Mouse (Mus musculus) cerebellum, postnatal 25 days (tissue): ENCODE data around the gene Id4.

Experiments
- DNase-seq, 2 experiments: peaks; one replicate each; pipeline ENCODE4 v3.0.0; 2021; ENCODE audit warnings: mixed read lengths in 2 of 2

The Id4 gene

DNA sequence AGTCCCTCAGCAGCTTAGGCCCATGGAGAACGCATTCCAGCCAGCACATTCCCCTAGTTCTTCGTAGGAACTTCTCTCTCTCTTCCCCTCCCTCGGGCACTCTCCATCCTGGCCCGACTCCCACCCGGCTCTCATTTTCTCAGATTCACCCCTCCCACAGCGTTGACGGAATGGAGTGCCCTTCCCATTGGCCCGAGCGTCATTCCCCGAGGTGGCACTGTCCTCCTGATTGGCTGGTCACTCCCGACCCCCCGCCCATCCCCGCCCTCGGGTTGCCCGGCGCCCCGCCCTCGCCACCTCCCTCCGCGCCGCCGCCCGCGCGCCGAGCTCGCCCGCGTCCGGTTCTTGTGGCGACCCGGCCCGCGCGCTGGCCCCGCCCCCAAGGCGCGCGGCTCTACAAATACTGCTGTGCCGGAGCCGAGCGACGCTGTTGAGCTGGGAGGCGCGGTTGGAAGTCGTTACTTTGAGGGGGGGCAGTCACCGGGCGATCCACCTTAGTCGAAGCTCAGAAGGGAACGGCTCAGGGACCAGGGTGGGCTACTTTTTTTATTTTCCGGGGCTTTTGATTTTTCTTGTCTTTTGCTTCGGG lies at the start of gene Id4:
Gene Id4, plus strand, starts transcription at position 539 of the 589 bp plus-strand sequence.
- DNase-seq = peak; percentile 91 to 97

DNA sequence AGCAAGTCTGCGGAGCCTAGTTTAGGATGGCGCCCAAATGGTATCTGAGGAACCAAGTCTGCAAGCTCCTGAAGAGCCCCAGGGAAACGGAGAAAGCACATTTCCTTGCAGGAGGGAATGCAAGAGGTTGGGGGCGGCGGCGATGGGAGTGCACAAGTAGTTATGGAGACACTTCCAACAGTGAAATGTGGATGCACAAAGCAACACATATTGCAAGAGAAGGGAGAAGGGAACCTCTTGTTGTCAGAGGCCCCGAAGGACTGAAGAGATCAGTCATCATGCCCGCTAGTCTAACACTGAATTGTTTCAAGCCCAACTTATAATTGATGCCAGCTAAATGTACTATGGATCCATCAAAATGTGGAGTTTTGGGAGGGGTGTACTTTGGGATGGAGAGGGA lies 33.9 kb upstream of the Id4 start:
- peak; percentile 16 to 17 for DNase-seq

DNA sequence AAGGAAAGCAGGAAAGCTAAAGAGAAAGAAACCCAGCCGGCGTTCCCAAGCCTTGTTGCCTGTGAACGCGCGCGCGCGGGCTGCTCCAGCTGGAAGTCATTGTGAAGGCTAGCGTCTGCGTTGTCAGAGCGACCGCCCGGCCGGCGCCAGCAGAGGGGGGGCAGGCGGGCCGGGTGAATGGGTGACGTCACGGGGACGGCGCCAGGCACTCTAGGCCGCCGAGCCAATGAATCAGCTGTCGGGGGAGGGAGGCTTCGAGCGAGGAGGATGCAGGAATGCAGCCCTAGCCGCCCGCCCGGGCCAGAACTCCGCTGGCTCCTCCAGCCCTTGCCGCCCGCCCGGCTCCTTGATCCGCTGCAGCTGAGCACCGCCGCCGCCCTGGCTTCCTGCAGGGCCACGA lies 33.3 kb upstream of the Id4 start:
- peak; percentile 87 to 94 for DNase-seq

DNA sequence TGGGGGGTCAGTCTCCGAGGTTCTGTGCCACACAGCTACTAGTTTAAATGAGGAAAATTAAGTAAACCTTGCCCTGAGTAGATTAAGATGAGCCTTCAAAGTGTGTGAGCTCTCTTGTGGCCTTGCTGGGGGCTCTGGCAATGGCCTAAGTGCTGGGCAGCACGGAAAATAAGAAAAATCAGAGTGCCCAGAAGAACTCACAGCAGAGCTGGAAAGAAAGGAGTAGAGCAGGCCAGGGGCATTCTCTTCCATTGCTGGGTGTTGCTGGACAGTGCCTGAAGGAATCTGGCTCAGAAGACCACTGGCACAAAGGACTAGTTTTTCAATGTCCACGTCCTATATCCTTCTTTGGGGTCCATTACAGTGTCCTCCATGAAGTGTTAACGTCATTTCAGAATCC lies 32.9 kb upstream of the Id4 start:
- peak in 1 of 2 experiments; percentile 12 for DNase-seq

DNA sequence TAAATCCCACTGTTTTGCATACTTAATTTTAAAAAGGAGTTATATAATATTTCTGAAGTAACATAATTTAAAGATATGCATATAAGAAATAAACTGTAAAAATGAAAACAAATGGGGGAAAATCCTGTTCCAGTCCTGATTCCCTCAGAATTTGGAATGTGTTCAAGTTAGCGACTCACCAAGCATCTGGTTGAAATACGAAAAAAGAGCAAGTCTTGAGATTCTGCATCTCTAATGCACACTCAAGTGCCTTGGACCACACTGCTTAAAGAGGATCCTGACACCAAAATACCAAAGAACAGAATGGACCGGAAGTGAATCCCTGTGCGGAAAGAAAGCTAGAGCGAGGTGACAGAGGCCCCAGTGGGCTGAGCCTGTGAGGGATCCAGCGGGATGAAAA lies 30.0 kb upstream of the Id4 start:
- no peak for DNase-seq

DNA sequence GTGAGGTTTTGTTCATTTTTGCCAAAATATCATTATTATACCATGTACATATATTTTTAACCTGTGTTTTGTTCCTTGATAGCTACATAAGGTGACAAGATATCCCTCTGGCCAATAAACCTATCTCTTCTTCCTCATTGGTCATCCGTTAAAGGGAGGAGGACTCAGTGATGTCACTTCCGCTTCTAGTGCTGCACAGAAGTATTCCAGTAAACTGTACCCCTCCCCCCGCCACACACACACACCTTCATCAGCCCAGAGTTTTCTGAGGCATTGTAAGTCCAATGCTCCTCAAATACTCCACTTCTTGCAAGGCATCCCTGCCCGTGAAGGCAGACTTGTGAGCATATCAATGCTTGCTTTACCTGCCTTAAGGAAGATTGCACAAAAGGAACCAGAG lies 24.6 kb upstream of the Id4 start:
- no peak for DNase-seq

DNA sequence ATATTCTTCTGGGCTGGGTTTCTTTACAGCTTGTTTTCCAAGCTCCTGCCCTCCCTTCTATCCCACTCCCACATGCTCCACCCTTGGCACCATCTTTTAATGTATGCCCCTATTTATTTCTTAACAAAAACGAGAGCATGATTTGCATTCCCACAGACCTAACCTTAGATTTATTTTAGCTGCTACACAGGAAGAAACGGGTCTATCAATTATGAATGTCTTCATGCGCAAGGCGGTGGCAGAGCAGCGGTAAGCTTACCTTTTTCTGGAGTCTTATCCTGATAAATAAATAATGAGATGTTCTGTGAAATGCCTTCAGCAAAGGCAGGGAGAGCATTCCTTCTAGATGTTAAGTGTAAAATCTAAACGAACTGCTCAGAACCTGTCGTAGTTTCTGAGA lies 24.2 kb upstream of the Id4 start:
- no peak for DNase-seq

DNA sequence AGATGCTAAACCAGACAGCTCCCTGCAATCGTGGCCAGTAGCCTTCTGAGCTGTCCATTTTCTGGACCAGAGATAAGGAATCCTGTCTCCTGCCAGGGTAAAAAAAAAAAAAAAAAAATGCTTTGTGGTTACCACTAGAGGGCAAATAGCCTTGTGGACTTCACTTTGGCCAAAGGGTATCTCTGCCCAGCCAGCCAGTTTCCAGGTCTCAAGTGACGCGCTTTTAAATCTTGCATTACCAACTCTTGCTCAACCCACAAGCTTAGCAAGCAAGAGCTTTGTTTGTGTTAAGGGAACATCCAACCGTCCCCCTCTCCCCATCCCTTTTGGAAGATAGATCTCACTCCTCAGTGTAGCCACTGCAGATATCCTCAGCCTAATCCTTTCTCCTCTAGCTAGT lies 23.5 kb upstream of the Id4 start:
- DNase-seq = peak in 1 of 2 experiments; percentile 8

DNA sequence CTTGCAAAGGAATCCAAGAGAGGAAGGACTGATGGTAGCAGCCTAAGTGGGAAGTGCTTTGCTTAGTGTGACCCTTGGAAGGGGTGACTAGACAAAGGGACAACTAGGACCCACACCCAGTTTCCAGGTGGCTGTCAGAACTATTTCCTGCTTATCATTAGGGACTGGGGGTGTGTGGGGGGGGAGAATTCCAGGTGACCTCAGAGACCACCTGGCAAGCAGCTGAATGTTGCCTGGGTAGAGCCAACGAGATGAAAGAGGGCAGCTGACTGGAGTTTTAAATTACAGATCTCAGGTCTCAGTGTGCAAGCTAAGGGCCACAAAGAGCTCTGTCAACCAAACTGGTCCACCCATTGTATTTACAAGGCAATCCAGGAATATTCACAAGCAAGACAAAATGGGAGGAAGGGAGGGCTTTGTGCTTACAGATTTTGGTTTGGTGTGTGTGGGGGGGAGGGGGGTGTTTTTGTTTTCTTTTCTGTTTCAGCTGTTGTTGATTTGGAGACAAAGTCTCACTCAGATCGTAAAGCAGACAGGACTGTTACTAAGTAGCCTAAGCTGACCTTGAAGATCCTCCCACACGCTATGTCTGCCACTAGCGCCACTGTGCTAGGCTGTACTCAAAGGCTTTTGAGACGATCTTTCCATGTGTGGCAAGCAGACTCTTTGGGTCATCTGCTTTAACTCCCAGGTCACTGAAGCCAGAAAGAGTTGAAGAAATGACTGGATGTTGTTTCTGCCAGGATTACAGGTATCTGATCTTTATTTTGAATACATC lies 15.6 kb upstream of the Id4 start:
- no peak for DNase-seq

DNA sequence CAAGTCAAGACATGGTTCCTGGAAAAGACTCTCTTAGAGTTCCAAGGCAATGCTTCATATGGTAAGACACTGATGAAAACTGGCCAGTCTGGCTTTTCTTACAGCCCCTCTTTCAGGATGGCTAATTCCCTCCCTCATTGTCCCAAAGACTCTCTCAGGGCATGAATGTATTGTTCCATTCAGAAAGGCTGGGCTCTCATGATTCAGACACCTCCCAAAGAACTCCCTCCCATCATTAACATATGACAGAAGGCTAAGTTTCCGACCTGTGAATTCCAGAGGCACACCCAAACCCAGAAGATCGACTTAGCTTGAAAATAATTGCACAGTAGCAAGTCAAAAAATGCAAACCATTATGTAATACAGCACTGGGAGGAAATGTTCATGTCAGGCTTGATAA lies 8.5 kb upstream of the Id4 start:
- no peak for DNase-seq

DNA sequence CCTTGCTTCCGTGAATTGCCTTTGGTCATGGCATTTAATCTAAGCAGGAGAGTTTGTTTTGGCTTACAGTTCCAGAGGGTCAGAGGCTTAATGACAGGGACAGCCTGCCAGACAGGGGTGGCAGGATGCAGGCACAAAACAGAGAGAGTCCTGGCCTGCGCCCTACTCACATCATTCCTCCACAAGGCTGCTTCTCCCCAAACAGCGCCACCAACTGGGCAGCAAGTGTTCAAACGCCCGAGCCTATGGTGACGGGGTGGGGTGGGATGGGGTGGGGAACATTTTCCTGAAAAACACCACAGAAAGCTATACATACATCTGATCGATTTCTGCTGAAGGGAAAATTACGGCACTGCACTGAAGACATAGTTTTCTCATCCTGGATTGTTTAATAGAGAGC lies 6.0 kb upstream of the Id4 start:
- no peak for DNase-seq

DNA sequence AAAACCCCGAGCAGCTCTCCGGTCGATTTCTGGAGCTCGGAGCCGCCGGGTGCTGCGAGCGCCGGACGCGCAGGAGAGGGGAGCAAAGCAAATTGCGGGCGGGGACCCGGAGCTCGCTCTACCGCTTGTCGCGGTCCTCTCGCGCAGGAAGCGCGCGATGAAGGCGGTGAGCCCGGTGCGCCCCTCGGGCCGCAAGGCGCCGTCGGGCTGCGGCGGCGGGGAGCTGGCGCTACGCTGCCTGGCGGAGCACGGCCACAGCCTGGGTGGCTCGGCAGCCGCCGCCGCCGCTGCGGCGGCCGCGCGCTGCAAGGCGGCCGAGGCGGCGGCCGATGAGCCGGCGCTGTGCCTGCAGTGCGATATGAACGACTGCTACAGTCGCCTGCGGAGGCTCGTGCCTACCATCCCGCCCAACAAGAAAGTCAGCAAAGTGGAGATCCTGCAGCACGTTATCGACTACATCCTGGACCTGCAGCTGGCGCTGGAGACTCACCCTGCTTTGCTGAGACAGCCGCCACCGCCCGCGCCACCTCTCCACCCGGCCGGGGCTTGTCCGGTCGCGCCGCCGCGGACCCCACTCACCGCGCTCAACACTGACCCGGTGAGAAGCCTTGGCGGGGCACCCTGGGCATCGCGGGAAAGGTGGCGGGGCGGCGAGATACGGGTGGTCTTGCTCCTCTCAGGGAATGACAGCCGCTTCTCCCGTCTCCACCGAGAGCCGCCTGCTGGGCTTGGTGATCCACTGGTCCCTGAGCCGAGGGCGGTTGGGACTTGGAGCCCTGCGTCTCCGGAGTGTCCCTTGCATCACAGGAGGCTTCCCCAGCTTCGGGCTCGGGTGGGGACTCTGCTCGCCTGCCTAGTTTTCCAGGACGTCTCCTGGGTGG lies 553 bp downstream of the Id4 start:
- DNase-seq = peak; percentile 55 to 61

DNA sequence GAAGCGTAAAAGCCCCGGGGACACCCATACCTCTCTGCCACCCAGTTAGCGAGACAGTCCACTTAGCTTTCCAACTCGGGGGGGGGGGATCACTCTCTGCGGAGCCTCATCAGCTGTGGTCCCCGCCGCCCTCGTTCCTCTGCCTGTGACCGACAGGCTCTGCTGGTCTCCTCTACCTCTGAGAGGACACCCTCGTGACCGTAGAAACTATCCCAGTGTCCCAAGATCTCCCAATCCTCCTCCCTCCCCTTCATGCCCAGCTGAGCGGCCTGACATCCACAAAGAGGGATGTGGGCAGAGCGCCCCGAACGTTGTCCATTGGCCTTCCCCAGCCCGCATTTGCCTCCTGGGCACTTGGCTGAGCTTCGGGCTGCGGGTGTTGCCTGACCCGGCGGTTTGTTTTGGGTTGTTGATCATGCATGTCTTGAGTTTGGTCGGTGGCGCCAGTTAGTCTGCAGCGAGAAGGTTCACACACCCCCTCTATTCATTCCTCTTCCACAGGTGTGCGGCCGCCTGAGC lies 1.5 kb downstream of the Id4 start:
- peak; percentile 37 to 41 for DNase-seq

DNA sequence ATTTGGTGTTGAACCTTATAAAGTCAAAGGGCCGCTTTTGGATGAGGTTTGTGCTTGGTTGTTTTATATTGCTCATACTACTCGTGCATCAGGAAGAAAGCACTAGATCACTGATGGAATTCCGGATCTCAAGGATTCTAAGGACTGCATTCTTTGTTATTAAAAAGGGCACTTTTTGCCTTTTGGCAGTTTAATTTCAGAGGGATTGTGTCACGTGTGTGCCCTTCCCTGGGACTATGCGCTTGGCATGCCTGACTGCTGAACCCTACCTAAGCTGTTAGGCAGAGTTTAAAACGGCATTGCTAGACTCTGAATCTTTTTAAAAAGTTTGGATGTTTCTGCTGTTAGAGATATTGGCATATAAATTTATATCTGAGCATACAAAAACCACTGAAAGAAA lies 4.0 kb downstream of the Id4 start:
- no peak for DNase-seq

DNA sequence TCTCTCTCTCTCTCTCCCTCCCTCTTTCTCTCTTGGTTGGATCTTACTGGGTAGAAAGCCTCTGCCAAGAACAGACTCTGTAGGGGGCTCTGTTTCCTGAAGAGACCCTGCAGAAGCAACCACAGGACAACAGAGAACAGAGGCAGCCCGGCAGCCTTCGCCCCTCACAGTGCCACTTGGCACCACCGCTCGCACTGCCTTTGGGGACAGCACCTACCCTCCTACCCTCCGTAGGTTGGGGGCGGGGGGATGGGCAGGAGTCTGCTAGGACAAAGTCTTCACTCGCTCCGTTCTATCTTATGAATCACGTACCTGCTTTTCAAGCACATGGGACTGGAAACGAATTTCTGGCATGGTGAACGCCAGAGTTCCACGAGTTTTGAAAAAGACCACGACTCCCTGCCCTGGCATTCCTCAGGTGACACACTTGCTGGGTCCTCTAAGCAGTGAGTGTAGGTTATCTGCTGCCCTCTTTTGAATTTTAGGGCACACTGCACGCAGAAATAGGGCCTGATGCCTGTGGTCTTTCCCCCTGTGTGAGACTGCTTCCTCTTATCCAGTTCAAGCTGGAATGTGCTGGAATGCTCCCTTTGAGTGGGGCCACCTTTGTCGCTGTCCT lies 12.5 kb downstream of the Id4 start:
- peak; percentile 32 to 39 for DNase-seq

DNA sequence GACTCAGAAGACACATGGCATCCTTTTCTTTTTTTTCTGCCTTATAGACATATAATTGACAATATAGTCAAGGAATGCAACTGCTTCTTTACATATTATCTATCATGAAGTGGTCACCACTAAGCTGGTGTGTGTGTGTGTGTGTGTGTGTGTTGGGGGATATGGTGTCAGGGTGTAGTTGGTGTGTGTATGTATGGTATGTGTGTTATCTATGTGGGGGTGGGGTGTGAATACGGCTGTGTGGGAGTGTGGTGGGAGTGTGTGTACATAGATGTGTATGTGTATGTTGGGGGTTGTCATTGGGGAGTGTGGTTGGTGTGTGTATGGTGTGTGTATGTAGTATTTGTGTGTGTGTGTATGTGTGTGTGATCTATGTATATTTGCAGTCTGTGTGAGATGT lies 13.1 kb downstream of the Id4 start:
- DNase-seq = no peak

DNA sequence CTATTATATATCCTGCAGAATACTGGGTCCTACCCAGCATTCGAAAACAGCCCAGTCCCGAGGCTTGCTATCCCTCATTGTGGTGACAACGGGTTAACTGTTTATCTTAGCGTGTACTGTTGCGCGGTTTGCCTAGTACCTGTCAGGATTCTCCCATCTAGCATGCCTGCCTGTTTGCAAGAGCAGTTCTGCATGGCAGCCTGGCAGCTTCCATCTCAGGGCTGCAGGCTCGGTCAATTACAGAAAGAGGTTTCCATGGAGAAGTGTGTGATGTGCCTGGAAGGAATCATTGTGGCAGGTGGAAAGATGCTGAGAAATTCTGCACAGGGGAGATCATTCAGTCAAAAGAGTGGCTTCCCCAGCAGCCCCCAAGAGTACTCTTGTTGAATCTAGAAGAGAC lies 16.0 kb downstream of the Id4 start:
- DNase-seq = no peak

DNA sequence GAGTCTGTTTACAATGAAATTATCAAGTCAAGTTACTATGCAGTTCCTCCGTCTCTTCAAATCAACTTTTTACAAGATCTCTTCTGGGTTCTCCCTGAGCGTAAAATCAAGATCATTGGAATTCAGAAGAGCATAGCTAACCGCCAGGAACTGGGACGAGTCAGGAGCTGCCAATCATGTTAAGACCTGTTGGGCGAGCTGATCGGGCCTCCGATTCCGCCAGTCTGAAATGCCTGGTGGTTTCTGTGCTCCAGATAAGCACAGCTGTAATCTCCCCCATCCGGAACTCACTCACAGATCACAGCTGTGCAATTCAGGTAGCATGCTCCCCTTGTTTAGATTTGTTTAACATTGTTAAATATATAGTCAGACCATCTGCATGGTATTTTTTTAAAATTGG lies 23.4 kb downstream of the Id4 start:
- DNase-seq = no peak

DNA sequence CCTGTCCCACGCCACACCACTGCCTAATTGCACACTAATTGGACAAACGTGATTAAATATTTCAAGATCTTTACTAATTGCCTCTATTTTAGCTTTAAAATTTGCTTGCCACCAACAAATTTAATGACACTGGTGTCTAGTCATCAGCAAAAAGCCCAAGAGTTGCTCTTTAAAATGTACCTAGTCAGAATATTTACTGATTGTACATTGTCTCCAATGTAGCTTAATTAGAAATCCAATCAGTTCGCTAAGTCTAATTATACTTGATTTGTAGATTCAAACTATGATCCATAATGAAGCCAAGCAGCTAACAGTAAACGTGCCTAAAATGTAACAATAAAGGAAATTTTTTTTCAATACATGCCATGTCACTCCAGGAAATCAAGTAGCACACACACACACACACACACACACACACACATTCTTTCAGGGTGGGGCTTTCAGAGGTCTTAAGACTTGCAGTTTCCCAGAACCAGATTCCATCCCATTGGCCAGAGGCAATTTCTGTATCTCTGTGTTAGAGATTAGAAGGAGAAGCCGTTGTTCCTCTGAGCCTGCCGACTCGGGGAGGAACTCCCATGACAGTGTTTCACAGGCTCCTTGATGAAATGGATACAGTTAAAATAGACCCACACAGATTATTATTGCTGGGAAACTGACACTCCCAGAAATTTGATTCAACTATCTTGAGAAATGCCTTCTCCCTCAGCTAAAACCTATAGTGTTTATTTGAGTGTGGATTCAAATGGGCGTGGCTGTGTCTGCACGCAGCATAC lies 24.1 kb downstream of the Id4 start:
- DNase-seq = no peak

DNA sequence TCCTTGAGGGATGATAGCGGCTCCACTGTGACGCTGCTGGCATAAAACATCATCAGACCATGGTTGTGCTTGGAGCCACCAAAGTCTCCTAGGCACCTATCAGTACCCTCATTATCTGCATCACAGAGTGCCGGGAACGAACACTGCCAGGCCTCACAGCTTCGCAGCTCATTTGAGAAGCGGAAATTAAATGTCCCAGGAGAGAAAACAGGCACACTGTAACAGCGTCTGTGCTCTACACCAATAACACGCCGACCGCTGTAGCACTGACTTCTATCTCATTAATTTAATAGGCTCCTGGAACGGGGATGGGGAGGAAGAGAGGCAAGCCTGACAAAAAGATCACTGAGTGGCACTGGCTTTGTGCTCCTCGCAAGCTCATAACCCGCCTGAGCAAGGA lies 29.4 kb downstream of the Id4 start:
- DNase-seq = no peak

DNA sequence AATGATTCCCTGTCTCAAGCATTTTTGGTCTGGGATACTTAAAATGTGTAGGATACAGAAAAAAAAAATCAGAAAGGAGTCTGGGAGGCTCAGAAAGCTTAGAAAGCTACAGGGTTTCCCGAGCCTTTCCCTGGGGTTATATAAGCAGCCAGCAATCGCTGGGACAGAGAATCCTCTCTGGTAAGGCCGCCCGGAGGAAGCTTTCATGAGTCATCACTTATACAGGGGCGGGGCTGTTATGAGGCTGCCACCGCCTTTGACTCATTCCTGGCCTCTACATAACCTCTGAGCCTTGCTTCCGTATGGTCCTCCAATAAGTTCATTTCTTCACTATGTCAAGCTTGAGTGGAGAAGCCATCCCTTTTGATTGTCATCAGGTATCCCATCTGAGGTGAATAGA lies 53.5 kb downstream of the Id4 start:
- DNase-seq = no peak
